Mouse (Mus musculus) embryonic facial prominence, embryonic 14.5 days (tissue): ENCODE measurements around the gene Iqck. TPM values are rescaled to one million over a fixed set of nuclear protein-coding genes. Genes with fewer than 3 reads are reported as not detected.

Source experiments
- ATAC-seq: fragments of 200-750 bp; cut with Nextera tagmentation; 2 replicates; pipeline ENCODE4 v1.8.0; 2017; ENCODE audit warnings: low read depth, moderate number of reproducible peaks, moderate TSS enrichment
- DNase-seq: peaks from one replicate; pipeline ENCODE4 v3.0.0-alpha.2; 2015; ENCODE audit warnings: low spot score
- H3K27ac ChIP-seq: fragments of 300-500 bp; sonication (generic); replicated peaks from 2 replicates; pipeline ENCODE4 v1.5.1; 2014; ENCODE audit warnings: low read depth, mild to moderate bottlenecking, low read length, moderate library complexity
- H3K27me3 ChIP-seq: fragments of 300-500 bp; sonication (generic); replicated peaks from 2 replicates; pipeline ENCODE4 v1.6.1; 2014; ENCODE audit warnings: low read length; ENCODE audit not compliant: control insufficient read depth, insufficient read depth
- H3K36me3 ChIP-seq: fragments of 300-500 bp; sonication (generic); 2 replicates; pipeline ENCODE4 v1.6.1; 2014; ENCODE audit warnings: low read length, mixed read lengths; ENCODE audit not compliant: control insufficient read depth, insufficient read depth
- H3K4me1 ChIP-seq: fragments of 300-500 bp; sonication (generic); 2 replicates; pipeline ENCODE4 v1.6.1; 2014; ENCODE audit warnings: antibody characterized with exemption, low read length; ENCODE audit not compliant: control insufficient read depth, insufficient read depth
- H3K4me2 ChIP-seq: fragments of 300-500 bp; sonication (generic); 2 replicates; pipeline ENCODE4 v1.6.1; 2014; ENCODE audit warnings: low read depth, mild to moderate bottlenecking, low read length, moderate library complexity, mixed read lengths
- H3K4me3 ChIP-seq: fragments of 300-500 bp; sonication (generic); 2 replicates; pipeline ENCODE4 v1.5.1; 2014; ENCODE audit warnings: low read depth, mild to moderate bottlenecking, low read length
- H3K9ac ChIP-seq: fragments of 300-500 bp; sonication (generic); 2 replicates; pipeline ENCODE4 v1.6.1; 2014; ENCODE audit warnings: low read depth, mild to moderate bottlenecking, low read length, moderate library complexity, mixed read lengths
- H3K9me3 ChIP-seq: fragments of 300-500 bp; sonication (generic); 2 replicates; pipeline ENCODE4 v1.6.1; 2016; ENCODE audit warnings: low read length; ENCODE audit not compliant: control insufficient read depth
- WGBS: fragments of 180-500 bp; shearing (Covaris S2); extraction: QIAGEN DNeasy Blood & Tissue Kit; methylation state at CpG from one replicate; pipeline ENCODE4 v1.1.7; 2014; 5-methylcytosine and 5-hydroxymethylcytosine counted together
- polyA plus RNA-seq: library from polyadenylated mRNA; unstranded; fragments of >200 nt; fragmentation: Nextera tagmentation; extraction: Ambion mirVana; gene quantifications from 2 replicates; pipeline ENCODE4 v1.2.1, GENCODE M21; 2014

Iqck gene
- polyA plus RNA-seq, 1 experiment from 2014 or later = 4.5 TPM

DNA sequence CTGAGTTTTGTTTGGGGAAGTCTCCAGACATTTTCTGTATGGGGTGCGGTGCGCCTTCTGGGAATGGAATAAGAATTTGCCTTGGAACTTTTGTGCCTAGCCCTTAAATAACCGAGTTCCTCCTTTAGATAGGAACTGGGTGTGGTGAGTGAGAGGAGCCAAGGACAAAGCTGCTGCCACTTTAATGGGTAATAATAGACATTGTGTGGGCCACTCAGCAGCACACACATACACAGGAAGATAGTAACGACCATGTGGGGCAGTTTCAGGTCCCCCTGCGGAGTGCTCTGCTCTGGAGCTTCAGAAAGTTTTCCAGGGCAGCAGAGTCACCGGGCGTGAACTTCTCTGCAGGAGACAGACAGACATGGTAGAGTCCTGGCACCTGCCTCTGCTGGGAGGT, 34.2 kb upstream of the Iqck start:
- DNase-seq (no peak), ATAC-seq (no peak)
- Histone ChIP-seq H3K4me2 (no peak overlapping the region), H3K27me3 (no peaks in the 10 kb centered on the region), H3K4me3 (no peak overlapping the region), H3K36me3 (peaks cover 32% of the 10 kb centered on the region), H3K9me3 (no peaks in the 10 kb centered on the region), H3K4me1 (no peaks in the 10 kb centered on the region), H3K27ac (no peak overlapping the region), H3K9ac (no peak overlapping the region)
- 78% methylated on average over 7 of the region's 7 CpGs for WGBS

DNA sequence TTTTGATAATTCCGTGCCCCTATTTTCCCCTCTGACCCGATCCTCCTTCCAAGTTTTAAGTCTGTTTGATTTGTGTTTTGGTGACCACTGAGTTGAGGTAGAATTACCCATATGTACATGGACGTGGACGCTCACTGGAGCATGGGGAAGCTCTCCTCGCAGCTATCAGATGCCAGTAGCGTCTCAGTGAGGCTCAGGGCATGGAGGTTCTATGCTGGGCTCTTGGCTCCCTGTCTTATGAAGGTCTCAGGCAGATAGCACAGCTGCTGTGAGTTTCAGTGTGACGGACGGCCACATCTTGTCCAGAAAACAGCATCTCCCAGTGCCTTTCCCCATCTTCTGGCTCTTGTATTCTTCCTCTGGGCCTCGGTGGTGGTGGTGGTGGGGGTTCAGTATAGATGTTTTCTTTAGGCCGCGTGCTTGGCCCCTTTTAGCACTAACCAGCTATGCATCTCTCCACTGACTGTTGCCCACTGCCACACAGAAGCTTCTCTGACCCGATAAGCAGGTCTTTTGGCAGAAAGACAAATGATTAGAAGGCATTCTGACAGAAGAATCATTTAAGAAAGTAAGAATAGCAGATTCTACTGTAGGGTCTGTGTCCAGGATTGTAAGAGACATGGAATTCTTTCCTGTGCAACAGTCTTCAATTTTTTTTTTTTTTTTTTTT, 33.5 kb upstream of the Iqck start:
- Histone ChIP-seq H3K27me3 (no peaks in the 10 kb centered on the region), H3K36me3 (peaks cover 37% of the 10 kb centered on the region), H3K4me3 (no peak overlapping the region), H3K9me3 (no peaks in the 10 kb centered on the region), H3K4me1 (no peaks in the 10 kb centered on the region), H3K4me2 (no peak overlapping the region), H3K27ac (no peak overlapping the region), H3K9ac (no peak overlapping the region)
- 91% methylated on average over 12 of the region's 12 CpGs for WGBS
- DNase-seq = no peak
- no peak for ATAC-seq

DNA sequence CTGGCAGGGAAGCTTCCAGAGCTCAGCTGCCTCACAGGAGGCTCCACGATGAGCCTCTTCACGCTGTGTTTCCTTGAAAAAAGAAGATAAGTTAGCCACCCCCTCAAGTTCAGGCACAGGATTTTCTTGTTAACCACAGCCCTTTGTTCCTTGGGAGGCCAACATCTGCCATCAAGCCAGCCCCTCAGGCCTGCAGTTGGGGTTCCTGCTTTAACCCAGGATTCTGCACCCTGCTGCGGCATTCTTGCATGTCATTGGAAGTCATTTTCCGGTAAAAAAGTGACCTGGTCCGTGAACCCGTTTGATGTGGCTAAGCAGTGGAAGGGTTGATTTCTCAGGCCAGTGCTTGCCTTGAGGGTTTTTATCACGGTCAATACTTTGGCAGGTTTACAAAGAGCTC, 31.1 kb upstream of the Iqck start:
- Histone ChIP-seq H3K4me1 (no peaks in the 10 kb centered on the region), H3K36me3 (peaks cover 15% of the 10 kb centered on the region), H3K27me3 (no peaks in the 10 kb centered on the region), H3K4me3 (no peak overlapping the region), H3K9me3 (no peaks in the 10 kb centered on the region), H3K4me2 (no peak overlapping the region), H3K9ac (no peak overlapping the region), H3K27ac (no peak overlapping the region)
- DNase-seq = no peak
- no peak for ATAC-seq
- WGBS = 43% methylated on average over 7 of the region's 7 CpGs

DNA sequence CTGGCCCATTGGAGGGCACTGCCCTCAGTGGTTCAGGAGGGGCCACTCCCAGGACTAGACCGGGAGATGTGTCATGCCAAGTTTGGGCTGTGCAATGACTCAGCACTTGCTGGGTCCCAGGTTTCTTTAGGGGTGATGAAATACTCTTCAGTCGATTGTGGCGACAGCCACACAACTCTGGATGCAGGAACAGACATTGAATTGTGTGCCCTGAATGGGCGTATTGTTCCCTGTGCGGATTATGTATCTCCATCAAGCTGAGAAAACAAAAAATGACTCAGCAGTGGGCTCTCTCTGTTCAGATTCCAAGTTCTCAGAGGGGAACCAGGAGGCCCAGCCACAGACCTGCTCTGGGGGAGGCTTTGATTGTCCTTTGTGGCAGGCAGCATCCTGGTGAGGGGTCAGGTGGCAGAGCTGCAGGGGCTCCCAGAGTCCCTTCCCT, 27.6 kb upstream of the Iqck start:
- no peak overlapping the region for H3K27ac ChIP-seq
- ATAC-seq = peak; percentile 48
- no peaks in the 10 kb centered on the region for H3K4me1 ChIP-seq
- peaks cover 17% of the 10 kb centered on the region for H3K36me3 ChIP-seq
- no peak overlapping the region for H3K9ac ChIP-seq
- H3K9me3 ChIP-seq = no peaks in the 10 kb centered on the region
- DNase-seq = peak; percentile 35
- 37% methylated on average over 5 of the region's 5 CpGs for WGBS
- no peaks in the 10 kb centered on the region for H3K27me3 ChIP-seq
- H3K4me3 ChIP-seq = no peak overlapping the region
- no peak overlapping the region for H3K4me2 ChIP-seq

DNA sequence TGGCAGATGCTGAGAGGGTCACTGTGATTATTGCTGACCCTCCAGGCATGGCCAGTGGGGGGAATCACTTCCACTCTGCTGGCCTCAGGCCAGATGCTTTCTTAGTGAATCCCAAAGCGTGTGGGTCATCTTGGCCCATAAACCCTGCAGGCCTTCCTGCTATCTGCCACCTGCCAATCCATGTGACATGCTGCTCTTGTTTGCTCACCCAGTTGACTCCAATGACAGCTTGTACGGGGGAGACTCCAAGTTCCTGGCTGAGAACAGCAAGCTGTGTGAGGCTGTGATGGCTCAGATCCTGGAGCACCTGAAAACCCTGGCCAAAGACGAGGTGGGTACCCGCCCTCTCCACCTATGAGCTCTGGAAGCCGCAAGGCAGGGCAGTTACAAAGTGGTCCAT, 17.7 kb upstream of the Iqck start:
- Histone ChIP-seq H3K4me2 (no peak overlapping the region), H3K36me3 (peaks cover 91% of the 10 kb centered on the region), H3K4me1 (no peaks in the 10 kb centered on the region), H3K9me3 (peaks cover 3% of the 10 kb centered on the region; the same call in 1 of the 2 replicates), H3K9ac (no peak overlapping the region), H3K27me3 (no peaks in the 10 kb centered on the region), H3K4me3 (no peak overlapping the region), H3K27ac (no peak overlapping the region)
- DNase-seq (no peak), ATAC-seq (no peak)
- 94% methylated on average over 5 of the region's 5 CpGs for WGBS

DNA sequence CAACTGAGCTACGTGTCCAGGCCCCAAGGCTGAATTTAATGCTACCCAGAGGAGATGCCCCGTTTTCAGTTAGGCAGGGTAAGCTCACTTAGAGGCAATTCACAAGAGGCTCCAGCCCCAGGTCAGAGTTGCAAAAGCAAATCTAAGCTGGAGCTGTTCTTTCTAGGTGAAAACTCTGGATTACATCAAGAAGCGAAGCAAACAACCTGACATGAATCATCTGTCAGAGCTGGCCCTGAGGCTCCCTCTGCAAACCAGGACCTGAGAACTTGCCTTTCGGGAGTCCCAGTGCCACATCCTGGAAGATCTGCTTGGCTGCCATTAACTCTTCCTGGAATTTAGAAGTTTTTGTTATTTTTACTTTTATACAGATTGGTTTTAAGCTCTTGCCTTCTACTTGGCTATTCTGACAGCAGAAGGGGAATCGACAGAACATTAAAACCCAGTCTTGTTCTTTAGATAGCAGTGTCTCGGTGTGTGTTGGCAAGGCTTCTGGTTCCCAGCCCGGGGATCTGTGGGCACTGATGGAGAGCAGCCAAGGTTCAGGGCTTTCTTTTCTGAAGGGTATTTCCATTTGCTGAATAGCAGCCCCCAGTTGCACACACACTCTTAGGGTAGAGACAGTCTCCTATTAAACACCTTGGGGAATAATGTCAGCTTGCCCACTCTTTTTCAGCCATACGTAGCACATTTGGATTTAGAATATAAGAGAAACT, 14.4 kb upstream of the Iqck start:
- H3K9me3 ChIP-seq = peaks cover 3% of the 10 kb centered on the region; the same call in 1 of the 2 replicates
- no peaks in the 10 kb centered on the region for H3K4me1 ChIP-seq
- 55% methylated on average over 8 of the region's 8 CpGs for WGBS
- no peak overlapping the region for H3K4me3 ChIP-seq
- H3K27me3 ChIP-seq = no peaks in the 10 kb centered on the region
- no peak overlapping the region; the same call in 1 of the 2 replicates for H3K27ac ChIP-seq
- ATAC-seq = no peak
- no peak for DNase-seq
- H3K4me2 ChIP-seq = no peak overlapping the region
- peaks cover 91% of the 10 kb centered on the region for H3K36me3 ChIP-seq
- no peak overlapping the region for H3K9ac ChIP-seq

DNA sequence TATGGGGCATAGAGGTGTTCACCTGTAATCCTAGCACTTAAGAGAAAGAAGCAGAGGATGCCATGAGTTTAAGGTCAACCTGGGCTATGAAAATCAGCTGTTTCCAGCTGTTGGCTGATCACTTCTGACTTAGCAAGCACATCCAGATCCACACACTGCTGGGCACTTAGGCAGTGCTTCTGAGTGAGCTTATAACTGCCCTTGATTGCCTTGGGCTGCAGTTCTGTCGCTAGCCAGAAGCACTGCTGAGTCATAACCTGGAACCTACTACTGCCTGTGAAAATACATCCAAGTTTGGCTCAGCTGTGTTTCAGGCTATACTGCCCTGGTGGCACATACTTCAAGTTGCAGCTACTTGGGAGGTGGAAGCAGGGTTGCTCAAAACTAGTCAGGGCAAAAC, 13.8 kb upstream of the Iqck start:
- ATAC-seq = no peak
- no peak for DNase-seq
- Histone ChIP-seq H3K4me2 (no peak overlapping the region), H3K27ac (no peak overlapping the region; the same call in 1 of the 2 replicates), H3K9me3 (peaks cover 3% of the 10 kb centered on the region; the same call in 1 of the 2 replicates), H3K4me3 (no peak overlapping the region), H3K27me3 (no peaks in the 10 kb centered on the region), H3K4me1 (no peaks in the 10 kb centered on the region), H3K9ac (no peak overlapping the region), H3K36me3 (peaks cover 89% of the 10 kb centered on the region)
- WGBS = 63% methylated on average over 1 of the region's 1 CpGs

DNA sequence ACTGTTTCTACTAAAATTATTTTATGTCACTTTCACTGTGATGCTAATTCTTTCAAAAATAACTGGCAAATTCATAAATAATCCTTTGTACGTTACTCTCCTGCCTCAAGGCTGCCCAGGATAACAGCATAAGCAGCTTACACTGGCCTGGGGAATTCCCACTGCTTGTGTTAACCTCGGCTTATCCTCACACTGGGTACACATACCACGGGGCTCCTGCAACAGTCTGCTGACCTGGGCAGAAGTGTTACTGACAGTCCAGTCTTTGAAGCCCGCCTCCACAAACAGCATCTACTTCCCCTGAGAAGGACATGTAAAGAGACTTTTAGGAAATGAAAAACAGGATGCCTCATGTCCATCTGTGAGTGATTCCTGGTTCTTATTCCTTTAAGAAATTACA, 12.6 kb upstream of the Iqck start:
- ATAC-seq (no peak), DNase-seq (no peak)
- H3K4me2 ChIP-seq = no peak overlapping the region
- no peak overlapping the region; the same call in 1 of the 2 replicates for H3K27ac ChIP-seq
- WGBS = 66% methylated on average over 4 of the region's 4 CpGs
- H3K9me3 ChIP-seq = peaks cover 3% of the 10 kb centered on the region; the same call in 1 of the 2 replicates
- no peak overlapping the region for H3K9ac ChIP-seq
- H3K36me3 ChIP-seq = peaks cover 89% of the 10 kb centered on the region
- no peaks in the 10 kb centered on the region for H3K4me1 ChIP-seq
- no peaks in the 10 kb centered on the region for H3K27me3 ChIP-seq
- H3K4me3 ChIP-seq = no peak overlapping the region
